Mouse (Mus musculus) liver, embryonic 14.5 days (tissue): ENCODE measurements around the gene Dync1i2.

Experiments used
- CTCF ChIP-seq: IDR thresholded peaks from 2 replicates; pipeline ENCODE4 v1.5.1; 2016; ENCODE audit warnings: antibody characterized with exemption, low read depth, control low read depth
- EP300 ChIP-seq: IDR thresholded peaks from 2 replicates; pipeline ENCODE4 v1.6.1; 2016; ENCODE audit warnings: antibody characterized with exemption, low read depth

- TF ChIP-seq CTCF: no peak
- TF ChIP-seq EP300: no peak
Measured at GRCm38 (mm10) chr2:71244807-71245206, 33.3 kb downstream of the Dync1i2 start.
